Mouse (Mus musculus): ENCODE results near the gene Cyb561d2. TPM values are rescaled to one million over a fixed set of nuclear protein-coding genes. Genes with fewer than 3 reads are reported as not detected.
"Not testable (repeated sequence)": the region's sequence is repeated elsewhere in the genome, so short reads cannot be mapped to it uniquely, and the experiment has no call there.

Gene Cyb561d2
- polyA plus RNA-seq, 1 experiment, result 62.6 TPM

- H3K4me3 ChIP-seq (ENCODE audit: insufficient read depth, low read depth, low read length), result no peak overlapping the region
- WGBS, result 85% methylated on average over 10 of the region's 10 CpGs
- no peak for DNase-seq
- peaks cover 35% of the 10 kb centered on the region for H3K4me1 ChIP-seq (ENCODE audit: control insufficient read depth, insufficient read depth, low read length)
- TF ChIP-seq CTCF (conservative IDR thresholded peaks at IDR 0.05; ENCODE audit: insufficient read depth, insufficient read length, low read depth, low read length) (no peak), POLR2A (IDR thresholded peaks at IDR 0.05; ENCODE audit: low read depth, low read length) (no peak)
- no peaks in the 10 kb centered on the region for H3K27me3 ChIP-seq (replicated peaks; ENCODE audit: control insufficient read depth, insufficient read depth, low read length)
- no peak overlapping the region for H3K27ac ChIP-seq (ENCODE audit: insufficient read depth, low read depth, low read length)
- no peaks in the 10 kb centered on the region; the same call in 1 of the 2 replicates for H3K36me3 ChIP-seq (ENCODE audit: control insufficient read depth, insufficient read depth, low read length)
Measured at GRCm38 (mm10) chr9:107577871-107578270, 35.9 kb upstream of the Cyb561d2 start.

- Histone ChIP-seq H3K27ac (ENCODE audit: insufficient read depth, low read depth, low read length) (peak within 1 kb of the TSS; percentile 74), H3K4me3 (ENCODE audit: insufficient read depth, low read depth, low read length) (peak within 1 kb of the TSS; percentile 62)
- WGBS, result 14% methylated on average over 16 of the region's 16 CpGs
Measured at GRCm38 (mm10) chr9:107576357-107577107, 34.5 kb upstream of the Cyb561d2 start, which contains the start of gene Hyal1. Hyal1 (plus strand) TSS chr9:107576927.

GRCm38 (mm10) chr9:107575579-107576356, 33.8 kb upstream of the Cyb561d2 start:
- Histone ChIP-seq H3K4me3 (ENCODE audit: insufficient read depth, low read depth, low read length) (no peak overlapping the region), H3K4me1 (ENCODE audit: control insufficient read depth, insufficient read depth, low read length) (peaks cover 34% of the 10 kb centered on the region), H3K27ac (ENCODE audit: insufficient read depth, low read depth, low read length) (peak overlapping the region; percentile 74), H3K27me3 (replicated peaks; ENCODE audit: control insufficient read depth, insufficient read depth, low read length) (no peaks in the 10 kb centered on the region), H3K36me3 (ENCODE audit: control insufficient read depth, insufficient read depth, low read length) (no peaks in the 10 kb centered on the region; the same call in 1 of the 2 replicates)
- DNase-seq, result peak; percentile 68
- no peak for TF ChIP-seq CTCF (conservative IDR thresholded peaks at IDR 0.05; ENCODE audit: insufficient read depth, insufficient read length, low read depth, low read length)
- TF ChIP-seq POLR2A (IDR thresholded peaks at IDR 0.05; ENCODE audit: low read depth, low read length), result no peak
- WGBS, result 53% methylated on average over 14 of the region's 14 CpGs

More at GRCm38 (mm10) chr9:107576357-107577107, 34.5 kb upstream of the Cyb561d2 start, which contains the start of gene Hyal1:
- no peaks in the 10 kb centered on the region for H3K27me3 ChIP-seq (replicated peaks; ENCODE audit: control insufficient read depth, insufficient read depth, low read length)
- H3K36me3 ChIP-seq (ENCODE audit: control insufficient read depth, insufficient read depth, low read length), result no peaks in the 10 kb centered on the region; the same call in 1 of the 2 replicates
- TF ChIP-seq CTCF (conservative IDR thresholded peaks at IDR 0.05; ENCODE audit: insufficient read depth, insufficient read length, low read depth, low read length), result no peak
- TF ChIP-seq POLR2A (IDR thresholded peaks at IDR 0.05; ENCODE audit: low read depth, low read length), result no peak
- peak; percentile 92 for DNase-seq
- peaks cover 30% of the 10 kb centered on the region for H3K4me1 ChIP-seq (ENCODE audit: control insufficient read depth, insufficient read depth, low read length)

GRCm38 (mm10) chr9:107573774-107574173, 31.8 kb upstream of the Cyb561d2 start:
- peaks cover 38% of the 10 kb centered on the region for H3K4me1 ChIP-seq (ENCODE audit: control insufficient read depth, insufficient read depth, low read length)

GRCm38 (mm10) chr9:107572327-107572662, 30.3 kb upstream of the Cyb561d2 start:
- Histone ChIP-seq H3K4me1 (ENCODE audit: control insufficient read depth, insufficient read depth, low read length) (peaks cover 36% of the 10 kb centered on the region), H3K36me3 (ENCODE audit: control insufficient read depth, insufficient read depth, low read length) (no peaks in the 10 kb centered on the region; the same call in 1 of the 2 replicates), H3K4me3 (ENCODE audit: insufficient read depth, low read depth, low read length) (no peak overlapping the region), H3K27ac (ENCODE audit: insufficient read depth, low read depth, low read length) (no peak overlapping the region), H3K27me3 (replicated peaks; ENCODE audit: control insufficient read depth, insufficient read depth, low read length) (no peaks in the 10 kb centered on the region)
- no peak for DNase-seq
- TF ChIP-seq POLR2A (IDR thresholded peaks at IDR 0.05; ENCODE audit: low read depth, low read length) (no peak), CTCF (conservative IDR thresholded peaks at IDR 0.05; ENCODE audit: insufficient read depth, insufficient read length, low read depth, low read length) (no peak)
- WGBS, result 87% methylated on average over 2 of the region's 2 CpGs

More at GRCm38 (mm10) chr9:107573774-107574173, 31.8 kb upstream of the Cyb561d2 start:
- WGBS, result 73% methylated on average over 6 of the region's 6 CpGs
- not testable (repeated sequence) for H3K4me3 ChIP-seq (ENCODE audit: insufficient read depth, low read depth, low read length); H3K27ac ChIP-seq (ENCODE audit: insufficient read depth, low read depth, low read length); H3K36me3 ChIP-seq (ENCODE audit: control insufficient read depth, insufficient read depth, low read length); H3K27me3 ChIP-seq (replicated peaks; ENCODE audit: control insufficient read depth, insufficient read depth, low read length); DNase-seq

GRCm38 (mm10) chr9:107571534-107572326, 29.7 kb upstream of the Cyb561d2 start:
- H3K27me3 ChIP-seq (replicated peaks; ENCODE audit: control insufficient read depth, insufficient read depth, low read length), result no peaks in the 10 kb centered on the region
- TF ChIP-seq POLR2A (IDR thresholded peaks at IDR 0.05; ENCODE audit: low read depth, low read length) (no peak), CTCF (conservative IDR thresholded peaks at IDR 0.05; ENCODE audit: insufficient read depth, insufficient read length, low read depth, low read length) (no peak)
- 80% methylated on average over 22 of the region's 22 CpGs for WGBS
- H3K36me3 ChIP-seq (ENCODE audit: control insufficient read depth, insufficient read depth, low read length), result no peaks in the 10 kb centered on the region; the same call in 1 of the 2 replicates
- peak overlapping the region; percentile 60 for H3K27ac ChIP-seq (ENCODE audit: insufficient read depth, low read depth, low read length)
- peak overlapping the region; percentile 81; the same call in 1 of the 2 replicates for H3K4me3 ChIP-seq (ENCODE audit: insufficient read depth, low read depth, low read length)
- peaks cover 35% of the 10 kb centered on the region; the same call in 1 of the 2 replicates for H3K4me1 ChIP-seq (ENCODE audit: control insufficient read depth, insufficient read depth, low read length)
- peak; percentile 69 for DNase-seq
